Mouse (Mus musculus) testis, adult 2 months (tissue): ENCODE results near the gene Nmd3.

Experiments
- CTCF ChIP-seq: fragments of 200-500 bp; IDR thresholded peaks from 2 replicates; pipeline ENCODE4 v1.5.1; 2012; ENCODE audit warnings: low read depth, mild to moderate bottlenecking, inconsistent platforms, low read length, moderate library complexity; ENCODE audit not compliant: control insufficient read depth, insufficient read depth, insufficient replicate concordance
- POLR2A ChIP-seq: fragments of 200-500 bp; IDR thresholded peaks from 2 replicates; pipeline ENCODE4 v1.6.1; 2012; ENCODE audit warnings: low read depth, mild to moderate bottlenecking, inconsistent platforms, low read length, moderate library complexity; ENCODE audit not compliant: control insufficient read depth

- TF ChIP-seq POLR2A (no peak), CTCF (no peak)
Measured at GRCm38 (mm10) chr3:69709043-69709929, 12.5 kb upstream of the Nmd3 start.
